Mouse (Mus musculus): Measurements from ENCODE around the gene Adss.
"Not testable (repeated sequence)": the region's sequence is repeated elsewhere in the genome, so short reads cannot be mapped to it uniquely, and the experiment has no call there.

The Adss gene

GRCm38 (mm10) chr1:177796193-177796939 is at the start of gene Adss:
Adss (minus strand) TSS chr1:177796511.
- peak; percentile 98 to 99 for DNase-seq

GRCm38 (mm10) chr1:177845812-177846211 is 49.5 kb upstream of the Adss start:
- not testable (repeated sequence) for DNase-seq

GRCm38 (mm10) chr1:177827776-177828175 is 31.5 kb upstream of the Adss start:
- not testable (repeated sequence) for DNase-seq

GRCm38 (mm10) chr1:177806772-177807171 is 10.5 kb upstream of the Adss start:
- peak; percentile 16 to 29 for DNase-seq

GRCm38 (mm10) chr1:177803511-177803910 is 7.2 kb upstream of the Adss start:
- no peak for DNase-seq

GRCm38 (mm10) chr1:177797151-177797755 is 942 bp upstream of the Adss start:
- no peak for DNase-seq

- no peak for DNase-seq
These were observed 704 bp downstream of the Adss start for GRCm38 (mm10) chr1:177795421-177796192.

GRCm38 (mm10) chr1:177794866-177795265 is 1.4 kb downstream of the Adss start:
- DNase-seq = peak; percentile 9 to 15

GRCm38 (mm10) chr1:177792835-177793234 is 3.5 kb downstream of the Adss start:
- no peak for DNase-seq

- DNase-seq = no peak
These were observed 18.9 kb downstream of the Adss start for GRCm38 (mm10) chr1:177777397-177777796.

GRCm38 (mm10) chr1:177768931-177769330 is 27.4 kb downstream of the Adss start:
- DNase-seq = no peak

GRCm38 (mm10) chr1:177757249-177757648 is 39.1 kb downstream of the Adss start:
- DNase-seq = no peak

- no peak for DNase-seq
These were observed 42.8 kb downstream of the Adss start for GRCm38 (mm10) chr1:177753496-177753895.

GRCm38 (mm10) chr1:177747869-177748540 is 48.3 kb downstream of the Adss start:
- DNase-seq = no peak

- no peak for DNase-seq
These were observed 51.6 kb downstream of the Adss start for GRCm38 (mm10) chr1:177744521-177745325.

- DNase-seq = no peak
These were observed 54.2 kb downstream of the Adss start for GRCm38 (mm10) chr1:177742119-177742518.

- DNase-seq = no peak
These were observed 55.6 kb downstream of the Adss start for GRCm38 (mm10) chr1:177740707-177741106.

GRCm38 (mm10) chr1:177737505-177738105 is 58.7 kb downstream of the Adss start:
- no peak for DNase-seq

GRCm38 (mm10) chr1:177731973-177732372 is 64.3 kb downstream of the Adss start:
- DNase-seq = no peak

- DNase-seq = peak; percentile 65 to 81
These were observed 67.0 kb downstream of the Adss start, which contains the start of gene 1700016C15Rik for GRCm38 (mm10) chr1:177729043-177730024. 1700016C15Rik (plus strand) TSS chr1:177729814.

Data from lung, adult 18-20 months (tissue).